Mouse (Mus musculus) hindbrain, embryonic 14.5 days (tissue): Measurements from ENCODE around the gene Vmn2r8. TPM values are rescaled to one million over a fixed set of nuclear protein-coding genes. Genes with fewer than 3 reads are reported as not detected.
"Not testable (repeated sequence)": the region's sequence is repeated elsewhere in the genome, so short reads cannot be mapped to it uniquely, and the experiment has no call there.

Source experiments
- ATAC-seq: fragments of 200-750 bp; cut with Nextera tagmentation; 2 replicates; pipeline ENCODE4 v1.8.0; 2017; ENCODE audit warnings: moderate number of reproducible peaks, mild to moderate bottlenecking, moderate TSS enrichment, moderate library complexity; ENCODE audit not compliant: low FRiP score
- DNase-seq: peaks from one replicate; pipeline ENCODE4 v3.0.0-alpha.2; 2015; ENCODE audit warnings: low spot score
- H3K27ac ChIP-seq: fragments of 300-500 bp; sonication (generic); 2 replicates; pipeline ENCODE4 v1.5.1; 2014; ENCODE audit warnings: mild to moderate bottlenecking, moderate library complexity
- H3K27me3 ChIP-seq: fragments of 300-500 bp; sonication (generic); 2 replicates; pipeline ENCODE4 v1.6.1; 2014; ENCODE audit warnings: mild to moderate bottlenecking, low read length, mixed read lengths; ENCODE audit not compliant: control insufficient read depth, insufficient read depth
- H3K36me3 ChIP-seq: fragments of 300-500 bp; sonication (generic); replicated peaks from 2 replicates; pipeline ENCODE4 v1.6.1; 2014; ENCODE audit not compliant: control insufficient read depth, insufficient read depth
- H3K4me1 ChIP-seq: fragments of 300-500 bp; sonication (generic); replicated peaks from 2 replicates; pipeline ENCODE4 v1.6.1; 2014; ENCODE audit warnings: antibody characterized with exemption, low read length, mixed read lengths; ENCODE audit not compliant: control insufficient read depth, insufficient read depth
- H3K4me2 ChIP-seq: fragments of 300-500 bp; sonication (generic); replicated peaks from 2 replicates; pipeline ENCODE4 v1.6.1; 2014; ENCODE audit warnings: mild to moderate bottlenecking, moderate library complexity
- H3K4me3 ChIP-seq: fragments of 300-500 bp; sonication (generic); replicated peaks from 2 replicates; pipeline ENCODE4 v1.5.1; 2014; ENCODE audit warnings: mild to moderate bottlenecking, low read length
- H3K9ac ChIP-seq: fragments of 300-500 bp; sonication (generic); 2 replicates; pipeline ENCODE4 v1.6.1; 2014
- H3K9me3 ChIP-seq: fragments of 300-500 bp; sonication (generic); 2 replicates; pipeline ENCODE4 v1.6.1; 2016; ENCODE audit warnings: low read length; ENCODE audit not compliant: control insufficient read depth
- WGBS: fragments of 180-500 bp; shearing (Covaris S2); extraction: QIAGEN DNeasy Blood & Tissue Kit; methylation state at CpG from one replicate; pipeline ENCODE4 v1.1.7; 2014; 5-methylcytosine and 5-hydroxymethylcytosine counted together
- polyA plus RNA-seq: library from polyadenylated mRNA; unstranded; fragments of >200 nt; fragmentation: Nextera tagmentation; extraction: Ambion mirVana; gene quantifications from 2 replicates; pipeline ENCODE4 v1.2.1, GENCODE M21; 2014

Gene Vmn2r8
- polyA plus RNA-seq, 1 experiment from 2014 or later, result not detected

GRCm38 (mm10) chr5:108760002-108760401 lies 48.6 kb downstream of the Vmn2r8 start:
- Histone ChIP-seq H3K27me3 (no peaks in the 10 kb centered on the region), H3K9me3 (no peaks in the 10 kb centered on the region), H3K27ac (no peak overlapping the region), H3K4me3 (no peak overlapping the region), H3K9ac (no peak overlapping the region), H3K4me2 (no peak overlapping the region), H3K36me3 (no peaks in the 10 kb centered on the region), H3K4me1 (no peaks in the 10 kb centered on the region)
- DNase-seq (no peak), ATAC-seq (no peak)
- WGBS, result 93% methylated on average over 2 of the region's 2 CpGs

- no peak for ATAC-seq
- 59% methylated on average over 3 of the region's 3 CpGs for WGBS
Measured at GRCm38 (mm10) chr5:108758396-108758795, 50.3 kb downstream of the Vmn2r8 start.

DNA sequence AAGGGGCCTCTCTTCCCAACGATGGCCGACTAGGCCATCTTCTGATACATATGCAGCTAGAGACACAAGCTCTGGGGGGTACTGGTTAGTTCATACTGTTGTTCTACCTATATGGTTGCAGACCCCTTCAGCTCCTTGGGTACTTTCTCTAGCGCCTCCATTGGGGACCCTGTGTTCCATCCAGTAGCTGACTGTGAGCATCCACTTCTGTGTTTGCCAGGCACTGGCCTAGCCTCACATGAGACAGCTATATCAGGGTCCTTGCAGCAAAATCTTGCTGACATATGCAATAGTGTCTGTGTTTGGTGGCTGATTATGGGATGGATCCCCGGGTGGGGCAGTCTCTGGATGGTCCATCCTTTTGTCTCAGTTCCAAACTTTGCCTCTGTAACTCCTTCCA lies 57.4 kb downstream of the Vmn2r8 start:
- not testable (repeated sequence) for H3K27ac ChIP-seq, H3K9ac ChIP-seq, H3K4me1 ChIP-seq, H3K36me3 ChIP-seq, H3K9me3 ChIP-seq, ATAC-seq, H3K4me2 ChIP-seq, H3K4me3 ChIP-seq, DNase-seq, H3K27me3 ChIP-seq
- WGBS, result 88% methylated on average over 4 of the region's 4 CpGs

More at GRCm38 (mm10) chr5:108758396-108758795, 50.3 kb downstream of the Vmn2r8 start:
- no peak overlapping the region for H3K27ac ChIP-seq
- H3K4me2 ChIP-seq, result no peak overlapping the region
- no peaks in the 10 kb centered on the region for H3K36me3 ChIP-seq
- no peaks in the 10 kb centered on the region for H3K9me3 ChIP-seq
- no peak overlapping the region for H3K4me3 ChIP-seq
- H3K27me3 ChIP-seq, result no peaks in the 10 kb centered on the region
- H3K9ac ChIP-seq, result no peak overlapping the region
- no peak for DNase-seq
- no peaks in the 10 kb centered on the region for H3K4me1 ChIP-seq

GRCm38 (mm10) chr5:108750328-108751210 lies 58.1 kb downstream of the Vmn2r8 start:
- Histone ChIP-seq H3K9me3 (no peaks in the 10 kb centered on the region), H3K4me3 (no peak overlapping the region), H3K9ac (no peak overlapping the region), H3K27me3 (no peaks in the 10 kb centered on the region), H3K4me2 (no peak overlapping the region), H3K4me1 (no peaks in the 10 kb centered on the region), H3K27ac (no peak overlapping the region), H3K36me3 (no peaks in the 10 kb centered on the region)
- ATAC-seq, result no peak
- 84% methylated on average over 5 of the region's 5 CpGs for WGBS
- DNase-seq, result no peak

GRCm38 (mm10) chr5:108744629-108745028 lies 64.0 kb downstream of the Vmn2r8 start:
- Histone ChIP-seq H3K4me3 (no peak overlapping the region), H3K9ac (no peak overlapping the region), H3K4me2 (no peak overlapping the region), H3K4me1 (no peaks in the 10 kb centered on the region), H3K27ac (no peak overlapping the region), H3K27me3 (no peaks in the 10 kb centered on the region), H3K9me3 (no peaks in the 10 kb centered on the region), H3K36me3 (no peaks in the 10 kb centered on the region)
- DNase-seq, result no peak
- 85% methylated on average over 3 of the region's 3 CpGs for WGBS
- ATAC-seq, result no peak

GRCm38 (mm10) chr5:108743856-108744255 lies 64.8 kb downstream of the Vmn2r8 start:
- H3K27ac ChIP-seq, result no peak overlapping the region
- no peaks in the 10 kb centered on the region for H3K4me1 ChIP-seq
- DNase-seq, result no peak
- no peak overlapping the region for H3K9ac ChIP-seq
- ATAC-seq, result no peak
- H3K4me2 ChIP-seq, result no peak overlapping the region
- no peaks in the 10 kb centered on the region for H3K27me3 ChIP-seq
- H3K36me3 ChIP-seq, result no peaks in the 10 kb centered on the region
- no peak overlapping the region for H3K4me3 ChIP-seq
- 67% methylated on average over 2 of the region's 2 CpGs for WGBS
- H3K9me3 ChIP-seq, result no peaks in the 10 kb centered on the region

GRCm38 (mm10) chr5:108742596-108742995 lies 66.1 kb downstream of the Vmn2r8 start:
- no peak for DNase-seq
- no peaks in the 10 kb centered on the region for H3K9me3 ChIP-seq
- no peaks in the 10 kb centered on the region for H3K27me3 ChIP-seq
- 68% methylated on average over 2 of the region's 2 CpGs for WGBS
- no peaks in the 10 kb centered on the region for H3K36me3 ChIP-seq
- no peaks in the 10 kb centered on the region for H3K4me1 ChIP-seq
- no peak for ATAC-seq
- H3K9ac ChIP-seq, result no peak overlapping the region
- no peak overlapping the region for H3K4me2 ChIP-seq
- H3K27ac ChIP-seq, result no peak overlapping the region
- H3K4me3 ChIP-seq, result no peak overlapping the region

GRCm38 (mm10) chr5:108741844-108742243 lies 66.8 kb downstream of the Vmn2r8 start:
- no peaks in the 10 kb centered on the region for H3K36me3 ChIP-seq

More at GRCm38 (mm10) chr5:108741844-108742243, 66.8 kb downstream of the Vmn2r8 start:
- Histone ChIP-seq H3K4me3 (no peak overlapping the region), H3K27ac (no peak overlapping the region), H3K27me3 (no peaks in the 10 kb centered on the region), H3K4me2 (no peak overlapping the region), H3K4me1 (no peaks in the 10 kb centered on the region), H3K9me3 (no peaks in the 10 kb centered on the region), H3K9ac (no peak overlapping the region)
- DNase-seq, result no peak
- WGBS, result 93% methylated on average over 2 of the region's 2 CpGs
- no peak for ATAC-seq
